ENCODE assay signal across 9 mouse cellular contexts in genomic region chr10:79417142-79417771, GRCm38 (mm10). TPM values are rescaled to one million over a fixed set of nuclear protein-coding genes. Genes with fewer than 3 reads are reported as not detected.
A peak's percentile ranks its signal among the peaks of the same experiment; 100 is the strongest.
DNase-seq lines count a peak whose midpoint lies in the region; ATAC-seq and TF ChIP-seq lines count a peak whose summit lies in the region.
"Had no signal": no experiment of that assay in that cellular context is flagged by ENCODE, and none has a peak within 500 bp of the region (broad histone marks: within the 10 kb centered on the region; RNA-seq: fewer than 3 reads in every experiment).

No protein-coding gene starts in this region.

- DNase-seq in testis, postnatal 10 days (ENCODE audit: low spot score) = no peak
- peak; percentile 1 for DNase-seq in brain, adult 2 months (ENCODE audit: low read depth, low spot score)
- DNase-seq in thymus, postnatal 14 days = peak; percentile 16
- no peak for DNase-seq in hindbrain, embryonic 10.5 days (ENCODE audit: low spot score)
- no peak for DNase-seq in left cerebral cortex, adult 2 months (ENCODE audit: extremely low spot score in 1 of 2, low spot score in 2 of 2)
- no peak for DNase-seq in layer of hippocampus, adult 2 months (ENCODE audit: low spot score in 2 of 2)

- 61% methylated on average over 24 of the region's 24 CpGs for WGBS in liver, embryonic 16.5 days (ENCODE audit: insufficient replicate concordance)
- WGBS in hindbrain, embryonic 10.5 days = 92% methylated on average over 24 of the region's 24 CpGs

- no peaks in the 10 kb centered on the region for H3K27me3 ChIP-seq in testis, adult 2 months (ENCODE audit: control insufficient read depth, insufficient read depth, low read length)
- no peaks in the 10 kb centered on the region for H3K27me3 ChIP-seq in liver, embryonic 16.5 days (ENCODE audit: control insufficient read depth, insufficient read depth, low read depth, low read length)
- H3K27me3 ChIP-seq in hindbrain, embryonic 10.5 days (ENCODE audit: insufficient read depth, poor library complexity, severe bottlenecking) = no peaks in the 10 kb centered on the region

- no peak for TF ChIP-seq POLR2A in testis, adult 2 months (IDR thresholded peaks at IDR 0.05; ENCODE audit: control insufficient read depth, low read depth, low read length)

- H3K4me2 ChIP-seq in liver, embryonic 16.5 days (ENCODE audit: low read depth, low read length) = peak overlapping the region; percentile 24; the same call in 1 of the 2 replicates

- H3K9me3 ChIP-seq in liver, embryonic 16.5 days (replicated peaks; ENCODE audit: control insufficient read depth, low read length) = peaks cover 2% of the 10 kb centered on the region; the same call in 1 of the 2 replicates
- H3K9me3 ChIP-seq in hindbrain, embryonic 10.5 days = peaks cover 14% of the 10 kb centered on the region; the same call in 1 of the 2 replicates

- no peak overlapping the region for H3K9ac ChIP-seq in liver, embryonic 16.5 days (ENCODE audit: low read depth, low read length)

- no peak for ATAC-seq in liver, embryonic 16.5 days (ENCODE audit: low read depth)

- no peak for TF ChIP-seq CTCF in testis, adult 2 months (IDR thresholded peaks at IDR 0.05; ENCODE audit: control insufficient read depth, insufficient read depth, insufficient replicate concordance, low read depth, low read length)
- no peak for TF ChIP-seq CTCF in left cerebral cortex, adult 2 months (IDR thresholded peaks at IDR 0.05)
- no peak for TF ChIP-seq CTCF in layer of hippocampus, adult 2 months (conservative IDR thresholded peaks at IDR 0.05)

- no peaks in the 10 kb centered on the region for H3K36me3 ChIP-seq in testis, adult 2 months (ENCODE audit: control insufficient read depth, insufficient read depth, low read length)
- H3K36me3 ChIP-seq in liver, embryonic 16.5 days (ENCODE audit: control insufficient read depth, insufficient read depth) = no peaks in the 10 kb centered on the region
- H3K36me3 ChIP-seq in hindbrain, embryonic 10.5 days = no peaks in the 10 kb centered on the region

- intact Hi-C loops in left cerebral cortex, adult 2 months (cut with DNase I) = no loop called here

- H3K27ac ChIP-seq in testis, adult 2 months (ENCODE audit: control insufficient read depth, insufficient read depth, low read depth, low read length) = no peak overlapping the region
- no peak overlapping the region for H3K27ac ChIP-seq in liver, embryonic 16.5 days (ENCODE audit: low read length)
- no peak overlapping the region for H3K27ac ChIP-seq in hindbrain, embryonic 10.5 days
- no peak overlapping the region for H3K27ac ChIP-seq in left cerebral cortex, adult 2 months
- H3K27ac ChIP-seq in layer of hippocampus, adult 2 months = no peak overlapping the region

- H3K4me3 ChIP-seq in testis, adult 2 months (ENCODE audit: control insufficient read depth, low read depth, low read length) = peak overlapping the region; percentile 36
- peak overlapping the region; percentile 42 for H3K4me3 ChIP-seq in liver, embryonic 16.5 days (ENCODE audit: low read depth, low read length)
- H3K4me3 ChIP-seq in hindbrain, embryonic 10.5 days = no peak overlapping the region
- H3K4me3 ChIP-seq in left cerebral cortex, adult 2 months = no peak overlapping the region
- no peak overlapping the region for H3K4me3 ChIP-seq in layer of hippocampus, adult 2 months

- no peaks in the 10 kb centered on the region for H3K4me1 ChIP-seq in testis, adult 2 months (ENCODE audit: control insufficient read depth, insufficient read depth, low read length)
- no peaks in the 10 kb centered on the region for H3K4me1 ChIP-seq in liver, embryonic 16.5 days (ENCODE audit: control insufficient read depth, low read depth, low read length)
- no peaks in the 10 kb centered on the region for H3K4me1 ChIP-seq in hindbrain, embryonic 10.5 days (replicated peaks)

RNA-seq across cellular contexts. Expression of gene Vmn2r83, which starts 51.3 kb away (rescaled TPM):
- not detected in 2 replicates for polyA plus RNA-seq in testis, adult 2 months (2012; rRNA removed)
- not detected in 2 replicates for polyA plus RNA-seq in liver, embryonic 16.5 days (2015; fragmentation: Nextera tagmentation; extraction: Ambion mirVana)
- polyA plus RNA-seq in hindbrain, embryonic 10.5 days (2016; fragmentation: Nextera tagmentation; extraction: Ambion mirVana) = not detected in 2 replicates
- not detected for total RNA-seq in left cerebral cortex, adult 2 months (2021)
- not detected for total RNA-seq in layer of hippocampus, adult 2 months (2021)
- total RNA-seq: layer of hippocampus, postnatal 25 days had no signal

Comparison
In these comparisons a context has a peak if more than half of its experiments do, and no peak if none do; other contexts are left out.
1. H3K4me3 ChIP-seq: peak in testis, adult 2 months (single experiment) and liver, embryonic 16.5 days (single experiment); none in hindbrain, embryonic 10.5 days (single experiment), left cerebral cortex, adult 2 months (single experiment) and layer of hippocampus, adult 2 months (single experiment).
2. DNase-seq: peak in brain, adult 2 months (single experiment) and thymus, postnatal 14 days (single experiment); none in testis, postnatal 10 days (single experiment), hindbrain, embryonic 10.5 days (single experiment), left cerebral cortex, adult 2 months (0 of 2) and layer of hippocampus, adult 2 months (0 of 2).